Mouse (Mus musculus) MEL (cell line): ENCODE results near the gene Tubb5. TPM values are rescaled to one million over a fixed set of nuclear protein-coding genes. Genes with fewer than 3 reads are reported as not detected.

ENCODE experiments used
- DNase-seq: peaks from one replicate; pipeline ENCODE4 v3.0.0; 2011; ENCODE audit warnings: low read depth, low spot score
- H3K27ac ChIP-seq: 2 replicates; pipeline ENCODE4 v1.5.1; 2012; ENCODE audit warnings: low read depth, mild to moderate bottlenecking, control low read depth, low read length, moderate library complexity; ENCODE audit not compliant: control insufficient read depth
- H3K27me3 ChIP-seq, 2 experiments: fragments of 150-350 bp in 1 of 2; sonication (generic) in 1 of 2; 2 replicates each; pipeline ENCODE4 v1.6.1; 2012; ENCODE audit warnings: low read length in 2 of 2, mild to moderate bottlenecking in 2 of 2, improper control_type of control experiment in 1 of 2, moderate library complexity in 1 of 2; ENCODE audit not compliant: insufficient read depth in 2 of 2, control insufficient read depth in 1 of 2
- H3K36me3 ChIP-seq, 2 experiments: 2 replicates each; pipeline ENCODE4 v1.6.1; 2012 to 2014; ENCODE audit warnings: low read length in 2 of 2, improper control_type of control experiment in 1 of 2, inconsistent platforms in 1 of 2, mild to moderate bottlenecking in 1 of 2; ENCODE audit not compliant: insufficient read depth in 2 of 2, control insufficient read depth in 1 of 2
- H3K4me1 ChIP-seq, 2 experiments: fragments of 150-350 bp in 1 of 2; sonication (generic) in 1 of 2; 2 replicates each; pipeline ENCODE4 v1.6.1; 2012; ENCODE audit warnings: low read length in 2 of 2, improper control_type of control experiment in 1 of 2, mild to moderate bottlenecking in 1 of 2; ENCODE audit not compliant: insufficient read depth in 2 of 2, control insufficient read depth in 1 of 2
- H3K4me3 ChIP-seq, 2 experiments: fragments of 150-350 bp in 1 of 2; sonication (generic) in 1 of 2; 2 replicates each; pipeline ENCODE4 v1.5.1; 2012; ENCODE audit warnings: low read depth in 2 of 2, low read length in 2 of 2, mild to moderate bottlenecking in 2 of 2, moderate library complexity in 2 of 2, control low read depth in 1 of 2, improper control_type of control experiment in 1 of 2; ENCODE audit not compliant: control insufficient read depth in 1 of 2, insufficient read depth in 1 of 2
- H3K79me2 ChIP-seq: 2 replicates; pipeline ENCODE4 v1.6.1; 2012; ENCODE audit warnings: mild to moderate bottlenecking, low read length, moderate library complexity; ENCODE audit not compliant: control insufficient read depth, poor library complexity, insufficient read depth
- H3K9ac ChIP-seq: 2 replicates; pipeline ENCODE4 v1.6.1; 2012; ENCODE audit warnings: low read depth, mild to moderate bottlenecking, control low read depth, low read length, moderate library complexity; ENCODE audit not compliant: control insufficient read depth, poor library complexity, severe bottlenecking
- H3K9me3 ChIP-seq: fragments of 150-350 bp; sonication (generic); replicated peaks from 2 replicates; pipeline ENCODE4 v1.6.1; 2012; ENCODE audit warnings: mild to moderate bottlenecking, low read length, improper control_type of control experiment, moderate library complexity; ENCODE audit not compliant: insufficient read depth
- BHLHE40 ChIP-seq: IDR thresholded peaks from 2 replicates; pipeline ENCODE4 v1.6.1; 2012; ENCODE audit warnings: low read depth, mild to moderate bottlenecking, inconsistent platforms, low read length, improper control_type of control experiment, borderline replicate concordance
- CTCF ChIP-seq, 3 experiments: IDR thresholded peaks in 2 of 3; conservative IDR thresholded peaks in 1 of 3; 2 replicates each; pipeline ENCODE4 v1.5.1; 2011 to 2012; ENCODE audit warnings: low read length in 3 of 3, low read depth in 2 of 3, mild to moderate bottlenecking in 2 of 3, improper control_type of control experiment in 1 of 3, inconsistent platforms in 1 of 3, mixed read lengths in 1 of 3, moderate library complexity in 1 of 3; ENCODE audit not compliant: control insufficient read depth in 1 of 3, insufficient read depth in 1 of 3, poor library complexity in 1 of 3, severe bottlenecking in 1 of 3
- E2F4 ChIP-seq: IDR thresholded peaks from 2 replicates; pipeline ENCODE4 v1.6.1; 2011; ENCODE audit warnings: low read depth, low read length, improper control_type of control experiment, borderline replicate concordance
- EP300 ChIP-seq, 2 experiments: IDR thresholded peaks; 2 replicates each; pipeline ENCODE4 v1.6.1; 2011; ENCODE audit warnings: improper control_type of control experiment in 2 of 2, low read length in 2 of 2, low read depth in 1 of 2, mild to moderate bottlenecking in 1 of 2
- HCFC1 ChIP-seq: IDR thresholded peaks from 2 replicates; pipeline ENCODE4 v1.6.1; 2012; ENCODE audit warnings: low read depth, mild to moderate bottlenecking, inconsistent platforms, low read length, improper control_type of control experiment, moderate library complexity
- JUND ChIP-seq: IDR thresholded peaks from 2 replicates; pipeline ENCODE4 v1.6.1; 2011; ENCODE audit warnings: low read depth, mild to moderate bottlenecking, improper control_type of control experiment, low read length
- KAT2A ChIP-seq: conservative IDR thresholded peaks from 2 replicates; pipeline ENCODE4 v1.6.1; 2012; ENCODE audit warnings: low read depth, low read length, improper control_type of control experiment, inconsistent platforms
- MAFK ChIP-seq: IDR thresholded peaks from 2 replicates; pipeline ENCODE4 v1.6.1; 2011; ENCODE audit warnings: low read depth, mild to moderate bottlenecking, low read length, improper control_type of control experiment, borderline replicate concordance
- MXI1 ChIP-seq: IDR thresholded peaks from 2 replicates; pipeline ENCODE4 v1.6.1; 2011; ENCODE audit warnings: mild to moderate bottlenecking, low read depth, low read length, improper control_type of control experiment
- MYC ChIP-seq: IDR thresholded peaks from 2 replicates; pipeline ENCODE4 v1.6.1; 2011; ENCODE audit warnings: low read depth, mild to moderate bottlenecking, low read length, improper control_type of control experiment, moderate library complexity
- NELFE ChIP-seq: IDR thresholded peaks from 2 replicates; pipeline ENCODE4 v1.6.1; 2011; ENCODE audit warnings: low read depth, low read length, improper control_type of control experiment
- NRF1 ChIP-seq: IDR thresholded peaks from 2 replicates; pipeline ENCODE4 v1.6.1; 2014; ENCODE audit warnings: low read depth, mild to moderate bottlenecking, inconsistent platforms, low read length, improper control_type of control experiment, moderate library complexity; ENCODE audit not compliant: poor library complexity, insufficient read depth, severe bottlenecking
- POLR2A ChIP-seq, 2 experiments: IDR thresholded peaks; 2 replicates each; pipeline ENCODE4 v1.6.1; 2011 to 2012; ENCODE audit warnings: low read length in 2 of 2, mild to moderate bottlenecking in 2 of 2, control low read depth in 1 of 2, improper control_type of control experiment in 1 of 2, low read depth in 1 of 2, moderate library complexity in 1 of 2; ENCODE audit not compliant: control insufficient read depth in 1 of 2, insufficient read depth in 1 of 2, poor library complexity in 1 of 2
- TAL1 ChIP-seq: IDR thresholded peaks from 2 replicates; pipeline ENCODE4 v1.6.1; 2012; ENCODE audit warnings: mild to moderate bottlenecking, inconsistent platforms, low read length, moderate library complexity, mixed read lengths
- TBP ChIP-seq: IDR thresholded peaks from 2 replicates; pipeline ENCODE4 v1.8.0; 2011; ENCODE audit warnings: low read depth, low read length, improper control_type of control experiment
- USF1 ChIP-seq: IDR thresholded peaks from 2 replicates; pipeline ENCODE4 v1.6.1; 2014; ENCODE audit warnings: low read depth, mild to moderate bottlenecking, inconsistent platforms, low read length, improper control_type of control experiment, moderate library complexity
- ZC3H11A ChIP-seq: IDR thresholded peaks from 2 replicates; pipeline ENCODE4 v1.6.1; 2012; ENCODE audit warnings: low read depth, mild to moderate bottlenecking, inconsistent platforms, low read length, improper control_type of control experiment
- ZKSCAN1 ChIP-seq: IDR thresholded peaks from 2 replicates; pipeline ENCODE4 v1.6.1; 2012; ENCODE audit warnings: low read depth, mild to moderate bottlenecking, inconsistent platforms, low read length, improper control_type of control experiment, moderate library complexity
- ZMIZ1 ChIP-seq: IDR thresholded peaks from 2 replicates; pipeline ENCODE4 v1.6.1; 2012; ENCODE audit warnings: low read depth, mild to moderate bottlenecking, inconsistent platforms, low read length, improper control_type of control experiment, moderate library complexity
- ZNF384 ChIP-seq: IDR thresholded peaks from 2 replicates; pipeline ENCODE4 v1.6.1; 2012; ENCODE audit warnings: low read depth, mild to moderate bottlenecking, inconsistent platforms, low read length, improper control_type of control experiment
- polyA plus RNA-seq, 2 experiments: library from polyadenylated mRNA; stranded (reverse) in 1 of 2; unstranded in 1 of 2; fragments of >175 nt in 1 of 2; fragments of >200 nt in 1 of 2; gene quantifications; 2 replicates each; pipeline versions ENCODE4 v1.2.1 to v1.2.4; 2012; ENCODE audit warnings: low replicate concordance in 2 of 2, low read depth in 1 of 2; ENCODE audit not compliant: insufficient read length in 2 of 2, insufficient read depth in 1 of 2, missing spikeins in 1 of 2
- total RNA-seq: library from RNA; depleted of rRNA; stranded (reverse); fragments of 300-350 nt; gene quantifications from 2 replicates; pipeline ENCODE4 v1.2.3, GENCODE M21; 2012

Gene Tubb5
- total and polyA plus RNA-seq, 3 experiments: 1,040 to 1,575 (median 1,137) TPM

DNA sequence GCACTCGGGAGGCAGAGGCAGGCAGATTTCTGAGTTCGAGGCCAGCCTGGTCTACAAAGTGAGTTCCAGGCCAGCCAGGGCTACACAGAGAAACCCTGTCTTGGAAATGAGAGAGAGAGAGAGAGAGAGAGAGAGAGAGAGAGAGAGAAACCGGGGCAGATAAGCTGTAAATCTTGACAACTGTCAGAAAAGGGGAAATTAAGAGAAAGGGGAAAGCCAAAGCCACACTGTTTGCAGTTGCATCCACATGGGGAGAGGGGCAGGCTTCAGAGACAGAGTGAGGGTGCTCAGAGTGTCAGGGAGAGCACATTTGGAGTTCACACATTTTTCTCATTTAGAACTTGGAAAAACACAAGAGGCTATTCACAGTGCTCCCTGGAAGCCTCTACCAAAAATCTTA lies 50.1 kb downstream of the Tubb5 start (continued):
- 0 out of 2 replicates have a peak, but pooled peaks have one; percentile 7 for TF ChIP-seq ZNF384
- TF ChIP-seq JUND: peak; percentile 99

DNA sequence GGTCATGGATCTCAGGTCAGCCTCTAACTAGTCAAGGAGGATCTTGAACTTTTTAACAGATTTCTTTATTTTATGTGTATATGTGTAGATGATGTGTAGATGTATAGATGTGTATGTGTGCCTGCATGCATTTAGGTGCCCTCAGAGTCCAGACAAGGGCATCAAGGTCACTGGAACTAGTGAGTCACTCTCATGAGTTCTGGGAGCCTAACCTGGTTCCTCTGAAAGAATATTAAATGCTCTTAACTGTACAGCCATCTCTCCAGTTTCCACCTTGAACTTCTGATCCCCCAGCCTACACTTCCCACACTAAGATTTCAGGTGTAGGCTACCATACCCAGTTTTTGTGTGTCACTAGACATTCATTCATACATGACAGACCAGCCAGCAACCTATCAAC lies 50.6 kb downstream of the Tubb5 start:
- no peaks in the 10 kb centered on the region for H3K9me3 ChIP-seq
- DNase-seq: no peak
- TF ChIP-seq EP300 (IDR thresholded peaks at IDR 0.05; ENCODE audit: low read depth in 1 of 2, low read length in 2 of 2): no peak
- no peak for TF ChIP-seq USF1
- TF ChIP-seq HCFC1: no peak
- no peak for TF ChIP-seq KAT2A
- TF ChIP-seq CTCF (IDR thresholded peaks at IDR 0.05 in 2 of 3, conservative IDR thresholded peaks at IDR 0.05 in 1 of 3; ENCODE audit: control insufficient read depth in 1 of 3, insufficient read depth in 1 of 3, low read depth in 2 of 3, low read length in 3 of 3, poor library complexity in 1 of 3, severe bottlenecking in 1 of 3): no peak
- TF ChIP-seq ZMIZ1: no peak
- TF ChIP-seq POLR2A (IDR thresholded peaks at IDR 0.05; ENCODE audit: control insufficient read depth in 1 of 2, insufficient read depth in 1 of 2, low read depth in 1 of 2, low read length in 2 of 2, poor library complexity in 1 of 2): no peak
- no peak for TF ChIP-seq E2F4
- no peak for TF ChIP-seq TBP
- no peak for TF ChIP-seq ZC3H11A
- no peak for TF ChIP-seq MAFK
- no peak overlapping the region for H3K4me3 ChIP-seq
- H3K27me3 ChIP-seq: no peaks in the 10 kb centered on the region
- H3K36me3 ChIP-seq: peaks cover 0 to 6% of the 10 kb centered on the region in 2 experiments; a peak in 2 of 4 replicates
- H3K27ac ChIP-seq: no peak overlapping the region
- H3K79me2 ChIP-seq: no peaks in the 10 kb centered on the region
- no peak overlapping the region for H3K9ac ChIP-seq
- peaks cover 3 to 17% of the 10 kb centered on the region in 2 experiments for H3K4me1 ChIP-seq

- Histone ChIP-seq H3K79me2 (no peaks in the 10 kb centered on the region), H3K9me3 (no peaks in the 10 kb centered on the region), H3K36me3 (peaks cover 0 to 12% of the 10 kb centered on the region in 2 experiments; a peak in 2 of 4 replicates), H3K27ac (no peak overlapping the region), H3K4me3 (no peak overlapping the region), H3K4me1 (peaks cover 3 to 23% of the 10 kb centered on the region in 2 experiments), H3K27me3 (no peaks in the 10 kb centered on the region), H3K9ac (no peak overlapping the region)
- TF ChIP-seq TAL1 (no peak), ZKSCAN1 (no peak), KAT2A (no peak), ZMIZ1 (no peak), NELFE (no peak), MXI1 (no peak), MYC (no peak), BHLHE40 (no peak), NRF1 (no peak)
- no peak for DNase-seq
Observed at GRCm38 (mm10) chr17:35785140-35785539, 53.0 kb downstream of the Tubb5 start.
